Mouse (Mus musculus) frontal cortex, postnatal 10 days (tissue): ENCODE data around the gene Spata33.
"Not testable (repeated sequence)": the region's sequence is repeated elsewhere in the genome, so short reads cannot be mapped to it uniquely, and the experiment has no call there.

Experiments used
- DNase-seq, 2 experiments: peaks; one replicate each; pipeline ENCODE4 v3.0.0; 2022; ENCODE audit warnings: low spot score in 2 of 2, mixed read lengths in 1 of 2

Gene Spata33

GRCm38 (mm10) chr8:123233300-123233699 lies 20.7 kb downstream of the Spata33 start:
- no peak for DNase-seq

- no peak for DNase-seq
These were observed 21.1 kb downstream of the Spata33 start for GRCm38 (mm10) chr8:123233760-123234159.

GRCm38 (mm10) chr8:123234918-123235519 lies 22.4 kb downstream of the Spata33 start:
- DNase-seq, result peak; percentile 79 to 81

- peak; percentile 79 to 83 for DNase-seq
These were observed 23.2 kb downstream of the Spata33 start, which contains the start of gene Spata2l for GRCm38 (mm10) chr8:123235520-123236497. Gene Spata2l, minus strand, starts transcription at chr8:123236233.

- no peak for DNase-seq
These were observed 26.8 kb downstream of the Spata33 start for GRCm38 (mm10) chr8:123239398-123239797.

- DNase-seq, result no peak
These were observed 29.7 kb downstream of the Spata33 start for GRCm38 (mm10) chr8:123242107-123242923.

GRCm38 (mm10) chr8:123243053-123243452 lies 30.4 kb downstream of the Spata33 start:
- DNase-seq, result no peak

- DNase-seq, result no peak
These were observed 31.8 kb downstream of the Spata33 start for GRCm38 (mm10) chr8:123244382-123244781.

- no peak for DNase-seq
These were observed 32.9 kb downstream of the Spata33 start for GRCm38 (mm10) chr8:123245543-123245942.

- no peak for DNase-seq
These were observed 35.1 kb downstream of the Spata33 start for GRCm38 (mm10) chr8:123247748-123248147.

GRCm38 (mm10) chr8:123248596-123248995 lies 36.0 kb downstream of the Spata33 start:
- peak in 1 of 2 experiments; percentile 13 for DNase-seq

- no peak for DNase-seq
These were observed 38.3 kb downstream of the Spata33 start for GRCm38 (mm10) chr8:123250940-123251339.

GRCm38 (mm10) chr8:123252925-123253324 lies 40.3 kb downstream of the Spata33 start:
- DNase-seq, result no peak

- DNase-seq, result no peak
These were observed 40.9 kb downstream of the Spata33 start for GRCm38 (mm10) chr8:123253451-123254098.

- DNase-seq, result peak; percentile 68 to 85
These were observed 41.7 kb downstream of the Spata33 start, which contains the start of the genes Zfp276 and Vps9d1 for GRCm38 (mm10) chr8:123254099-123254885. Gene Zfp276, plus strand, starts transcription at chr8:123254195. Gene Vps9d1, minus strand, starts transcription at chr8:123254348.

GRCm38 (mm10) chr8:123255170-123255569 lies 42.5 kb downstream of the Spata33 start:
- DNase-seq, result no peak

- DNase-seq, result no peak
These were observed 44.5 kb downstream of the Spata33 start for GRCm38 (mm10) chr8:123257114-123257513.

- DNase-seq, result not testable (repeated sequence)
These were observed 45.0 kb downstream of the Spata33 start for GRCm38 (mm10) chr8:123257593-123257992.

- DNase-seq, result no peak
These were observed 55.5 kb downstream of the Spata33 start for GRCm38 (mm10) chr8:123267926-123268656.

GRCm38 (mm10) chr8:123271147-123271546 lies 58.5 kb downstream of the Spata33 start:
- no peak for DNase-seq
